Mouse (Mus musculus) cerebellum, adult 2 months (tissue): Measurements from ENCODE around the gene 1700123O20Rik. TPM values are rescaled to one million over a fixed set of nuclear protein-coding genes. Genes with fewer than 3 reads are reported as not detected.

Experiments used
- DNase-seq, 2 experiments: peaks; one replicate each; pipeline ENCODE4 v3.0.0; 2021
- H3K27ac ChIP-seq: fragments of 200-500 bp; 2 replicates; pipeline ENCODE4 v1.5.1; 2012; ENCODE audit warnings: low read length, control low read depth, inconsistent platforms; ENCODE audit not compliant: insufficient read depth
- H3K27me3 ChIP-seq: fragments of 200-500 bp; 2 replicates; pipeline ENCODE4 v1.6.1; 2012; ENCODE audit warnings: inconsistent platforms, mild to moderate bottlenecking, low read length, moderate library complexity; ENCODE audit not compliant: control insufficient read depth, insufficient read depth
- H3K4me1 ChIP-seq: fragments of 200-500 bp; 2 replicates; pipeline ENCODE4 v1.6.1; 2011; ENCODE audit warnings: low read length; ENCODE audit not compliant: control insufficient read depth, insufficient read depth
- H3K4me3 ChIP-seq: fragments of 200-500 bp; replicated peaks from 2 replicates; pipeline ENCODE3; 2011; ENCODE audit warnings: mild to moderate bottlenecking, low read depth, low read length, control low read depth; ENCODE audit not compliant: insufficient read depth
- CTCF ChIP-seq: fragments of 200-500 bp; IDR thresholded peaks from 2 replicates; pipeline ENCODE4 v1.5.1; 2011; ENCODE audit warnings: low read depth, mild to moderate bottlenecking, control low read depth, low read length, moderate library complexity, borderline replicate concordance; ENCODE audit not compliant: insufficient read depth
- POLR2A ChIP-seq: fragments of 200-500 bp; IDR thresholded peaks from 2 replicates; pipeline ENCODE4 v1.6.1; 2011; ENCODE audit warnings: low read length, control low read depth, borderline replicate concordance; ENCODE audit not compliant: insufficient read depth
- WGBS: fragments of 180-500 bp; shearing (Covaris S2); methylation state at CpG from one replicate; pipeline ENCODE4 v1.1.7; 2018; 5-methylcytosine and 5-hydroxymethylcytosine counted together
- polyA plus RNA-seq: library from polyadenylated mRNA; depleted of rRNA; stranded (reverse); fragments of >200 nt; gene quantifications from 2 replicates; pipeline ENCODE4 v1.2.3, GENCODE M21; 2012; rRNA removed

The 1700123O20Rik gene
- 45.2 and 51.0 TPM in 2 replicates for polyA plus RNA-seq

GRCm38 (mm10) chr14:54686063-54686521 is at the start of gene 1700123O20Rik:
1700123O20Rik (plus strand) TSS chr14:54686216.
- DNase-seq: peak in 1 of 2 experiments; percentile 85
- H3K27me3 ChIP-seq: no peaks in the 10 kb centered on the region
- H3K4me3 ChIP-seq: peak within 1 kb of the TSS; percentile 90
- peaks cover 5% of the 10 kb centered on the region; the same call in 1 of the 2 replicates for H3K4me1 ChIP-seq
- TF ChIP-seq POLR2A (no peak), CTCF (no peak)
- H3K27ac ChIP-seq: peak within 1 kb of the TSS; percentile 90
- under 1% methylated on average over 41 of the region's 41 CpGs for WGBS

- Histone ChIP-seq H3K4me1 (no peaks in the 10 kb centered on the region), H3K4me3 (no peak overlapping the region), H3K27me3 (no peaks in the 10 kb centered on the region), H3K27ac (no peak overlapping the region)
- peak; percentile 84 for TF ChIP-seq CTCF
- TF ChIP-seq POLR2A: no peak
- WGBS: 49% methylated on average over 8 of the region's 8 CpGs
- peak in 1 of 2 experiments; percentile 56 for DNase-seq
Measured at GRCm38 (mm10) chr14:54636954-54637353, 49.1 kb upstream of the 1700123O20Rik start.

- TF ChIP-seq POLR2A: no peak
- no peak overlapping the region for H3K27ac ChIP-seq
- DNase-seq: no peak
- WGBS: 53% methylated on average over 5 of the region's 5 CpGs
- no peak overlapping the region for H3K4me3 ChIP-seq
- no peaks in the 10 kb centered on the region for H3K27me3 ChIP-seq
- no peaks in the 10 kb centered on the region for H3K4me1 ChIP-seq
Measured at GRCm38 (mm10) chr14:54638210-54638609, 47.8 kb upstream of the 1700123O20Rik start.

- 55% methylated on average over 4 of the region's 4 CpGs for WGBS
- no peaks in the 10 kb centered on the region for H3K4me1 ChIP-seq
- no peak for DNase-seq
- H3K4me3 ChIP-seq: no peak overlapping the region
- TF ChIP-seq CTCF (no peak), POLR2A (no peak)
- H3K27ac ChIP-seq: no peak overlapping the region
- H3K27me3 ChIP-seq: no peaks in the 10 kb centered on the region
Measured at GRCm38 (mm10) chr14:54640121-54640520, 45.9 kb upstream of the 1700123O20Rik start.

- no peak for TF ChIP-seq CTCF
- no peak for TF ChIP-seq POLR2A
- H3K27me3 ChIP-seq: no peaks in the 10 kb centered on the region
- H3K27ac ChIP-seq: no peak within 1 kb of the TSS
- peak within 1 kb of the TSS; percentile 78 for H3K4me3 ChIP-seq
- 1% methylated on average over 28 of the region's 28 CpGs for WGBS
- DNase-seq: no peak
- no peaks in the 10 kb centered on the region for H3K4me1 ChIP-seq
Measured at GRCm38 (mm10) chr14:54640946-54641304, 45.1 kb upstream of the 1700123O20Rik start, which contains the start of gene Gm17606. Gm17606 (plus strand) TSS chr14:54640952.

GRCm38 (mm10) chr14:54641305-54641969 is 44.6 kb upstream of the 1700123O20Rik start, which contains the start of gene Cdh24:
Cdh24 (minus strand) TSS chr14:54641364.
- DNase-seq: peak; percentile 85 to 89
- Histone ChIP-seq H3K27me3 (no peaks in the 10 kb centered on the region), H3K27ac (no peak within 1 kb of the TSS), H3K4me1 (no peaks in the 10 kb centered on the region), H3K4me3 (peak within 1 kb of the TSS; percentile 78)
- peak; percentile 85 for TF ChIP-seq CTCF
- 0 out of 2 replicates have a peak, but pooled peaks have one; percentile 1 for TF ChIP-seq POLR2A
- WGBS: under 1% methylated on average over 52 of the region's 52 CpGs

GRCm38 (mm10) chr14:54642224-54642944 is 43.6 kb upstream of the 1700123O20Rik start:
- DNase-seq: no peak
- 74% methylated on average over 25 of the region's 25 CpGs for WGBS
- H3K4me1 ChIP-seq: no peaks in the 10 kb centered on the region
- no peaks in the 10 kb centered on the region for H3K27me3 ChIP-seq
- no peak overlapping the region for H3K27ac ChIP-seq
- TF ChIP-seq POLR2A (no peak), CTCF (no peak)
- H3K4me3 ChIP-seq: no peak overlapping the region

GRCm38 (mm10) chr14:54643011-54643410 is 43.0 kb upstream of the 1700123O20Rik start:
- H3K4me1 ChIP-seq: no peaks in the 10 kb centered on the region
- TF ChIP-seq CTCF: no peak
- TF ChIP-seq POLR2A: no peak
- 77% methylated on average over 2 of the region's 2 CpGs for WGBS

More at GRCm38 (mm10) chr14:54643011-54643410, 43.0 kb upstream of the 1700123O20Rik start:
- no peak for DNase-seq
- H3K4me3 ChIP-seq: no peak overlapping the region
- H3K27me3 ChIP-seq: no peaks in the 10 kb centered on the region
- no peak overlapping the region for H3K27ac ChIP-seq
